Mouse (Mus musculus): ENCODE measurements around the gene Olfm2.
A peak's percentile ranks its signal among the peaks of the same experiment; 100 is the strongest.

GRCm38 (mm10) chr9:20743946-20744738 lies 2.0 kb downstream of the Olfm2 start:
- no peak for TF ChIP-seq POLR2A (IDR thresholded peaks at IDR 0.05; ENCODE audit: borderline replicate concordance, control insufficient read depth, low read depth, low read length)
- TF ChIP-seq CTCF (IDR thresholded peaks at IDR 0.05; ENCODE audit: control insufficient read depth, insufficient read depth, low read length): peak; percentile 74

Measured in bone marrow, adult 2 months (tissue).